In genomic region chr2:163660103-163660701, GRCm38 (mm10) we compare ENCODE assay signal across 11 mouse cellular contexts. TPM values are rescaled to one million over a fixed set of nuclear protein-coding genes. Genes with fewer than 3 reads are reported as not detected.
DNase-seq lines count a peak whose midpoint lies in the region; ATAC-seq and TF ChIP-seq lines count a peak whose summit lies in the region.
"Had no signal": no experiment of that assay in that cellular context is flagged by ENCODE, and none has a peak within 500 bp of the region (broad histone marks: within the 10 kb centered on the region; RNA-seq: fewer than 3 reads in every experiment).

No protein-coding gene starts in this region.

- peak overlapping the region; percentile 50 for H3K9ac ChIP-seq in heart, embryonic 16.5 days (ENCODE audit: low read length)
- 0 out of 2 replicates have a peak overlapping the region, but pooled peaks have one; percentile 0 for H3K9ac ChIP-seq in liver, embryonic 15.5 days

- no peak for TF ChIP-seq CTCF in bone marrow macrophage, adult 2 months (IDR thresholded peaks at IDR 0.05; ENCODE audit: low read depth, low read length)

- no peak for DNase-seq in heart, adult 9 months (ENCODE audit: low spot score in 2 of 2)
- DNase-seq in lung, adult 18-20 months: no peak
- DNase-seq in lung, postnatal 4 days: no peak
- DNase-seq: cerebellum, postnatal 36 days; gastrocnemius, postnatal 25 days had no signal

- 60% methylated on average over 5 of the region's 5 CpGs for WGBS in heart, embryonic 16.5 days
- WGBS in liver, embryonic 15.5 days (ENCODE audit: insufficient replicate concordance): 40% methylated on average over 5 of the region's 5 CpGs

- H3K27ac ChIP-seq in heart, embryonic 16.5 days (ENCODE audit: low read length): peak overlapping the region; percentile 48
- H3K27ac ChIP-seq in bone marrow macrophage, adult 2 months (ENCODE audit: insufficient read depth, low read depth, low read length): peak overlapping the region; percentile 2; the same call in 1 of the 2 replicates
- peak overlapping the region; percentile 85 for H3K27ac ChIP-seq in liver, embryonic 15.5 days (replicated peaks)

- H3K4me1 ChIP-seq in heart, embryonic 16.5 days (ENCODE audit: control insufficient read depth, insufficient read depth, low read length): peaks cover 42% of the 10 kb centered on the region
- peaks cover 65% of the 10 kb centered on the region for H3K4me1 ChIP-seq in megakaryocyte, embryonic 14.5 days
- H3K4me1 ChIP-seq in bone marrow macrophage, adult 2 months (ENCODE audit: control insufficient read depth, insufficient read depth, low read length): peaks cover 53% of the 10 kb centered on the region
- peaks cover 49% of the 10 kb centered on the region for H3K4me1 ChIP-seq in liver, embryonic 15.5 days (replicated peaks)

- peak overlapping the region; percentile 72 for H3K4me2 ChIP-seq in heart, embryonic 16.5 days (ENCODE audit: low read depth, low read length)
- peak overlapping the region; percentile 88 for H3K4me2 ChIP-seq in liver, embryonic 15.5 days

- H3K36me3 ChIP-seq in heart, embryonic 16.5 days (ENCODE audit: control insufficient read depth, insufficient read depth): no peaks in the 10 kb centered on the region
- H3K36me3 ChIP-seq in megakaryocyte, embryonic 14.5 days (replicated peaks; ENCODE audit: low read length): peaks cover 12% of the 10 kb centered on the region
- 0 out of 2 replicates have a peak, but pooled peaks cover 4% of the 10 kb centered on the region for H3K36me3 ChIP-seq in liver, embryonic 15.5 days (replicated peaks)

- 0 out of 2 replicates have a peak overlapping the region, but pooled peaks have one; percentile 4 for H3K4me3 ChIP-seq in heart, embryonic 16.5 days (ENCODE audit: low read length)
- peak overlapping the region; percentile 74 for H3K4me3 ChIP-seq in megakaryocyte, embryonic 14.5 days (replicated peaks)
- H3K4me3 ChIP-seq in bone marrow macrophage, adult 2 months (ENCODE audit: insufficient read depth, low read length): no peak overlapping the region
- no peak overlapping the region for H3K4me3 ChIP-seq in liver, embryonic 15.5 days (replicated peaks)

- ATAC-seq in heart, embryonic 16.5 days (replicated peaks; ENCODE audit: extremely low read depth, insufficient read depth, low FRiP score): no peak
- ATAC-seq in megakaryocyte, adult 5-6 weeks (ENCODE audit: poor library complexity, severe bottlenecking): no peak
- ATAC-seq in liver, embryonic 15.5 days (ENCODE audit: insufficient read depth): no peak
- ATAC-seq: intestine, postnatal 0 days had no signal

- H3K9me3 ChIP-seq in heart, embryonic 16.5 days (replicated peaks; ENCODE audit: control insufficient read depth, low read length): no peaks in the 10 kb centered on the region
- no peaks in the 10 kb centered on the region for H3K9me3 ChIP-seq in megakaryocyte, embryonic 14.5 days
- H3K9me3 ChIP-seq in liver, embryonic 15.5 days (replicated peaks): no peaks in the 10 kb centered on the region

- TF ChIP-seq POLR2A in bone marrow macrophage, adult 2 months (IDR thresholded peaks at IDR 0.05; ENCODE audit: borderline replicate concordance, low read depth, low read length): no peak

- H3K27me3 ChIP-seq in heart, embryonic 16.5 days (ENCODE audit: control insufficient read depth, insufficient read depth, low read length): no peaks in the 10 kb centered on the region
- no peaks in the 10 kb centered on the region for H3K27me3 ChIP-seq in megakaryocyte, embryonic 14.5 days (replicated peaks)
- H3K27me3 ChIP-seq in liver, embryonic 15.5 days: no peaks in the 10 kb centered on the region

RNA-seq across cellular contexts. Expression of gene Pkig, which starts 2.0 kb away (rescaled TPM):
- polyA plus RNA-seq in heart, embryonic 16.5 days (2015; fragmentation: Nextera tagmentation; extraction: Ambion mirVana): 374 and 420 TPM in 2 replicates
- polyA plus RNA-seq in megakaryocyte, embryonic 14.5 days (2012; ENCODE audit: insufficient read depth, low replicate concordance): 348 and 581 TPM in 2 replicates
- total RNA-seq in megakaryocyte, adult 5-6 weeks (2015): 47.7 and 50.9 TPM in 2 replicates
- 36.8 and 55.2 TPM in 2 replicates for total RNA-seq in megakaryocyte, adult 5-6 weeks (2017)
- polyA plus RNA-seq in bone marrow macrophage, adult 2 months (2012; ENCODE audit: insufficient read depth, insufficient read length, missing spikeins): 83.8 and 87.8 TPM in 2 replicates
- polyA plus RNA-seq in liver, embryonic 15.5 days (2015; fragmentation: Nextera tagmentation; extraction: Ambion mirVana): 93.3 and 95.5 TPM in 2 replicates

RNA-seq across cellular contexts. Expression of gene Serinc3, which starts 15.3 kb away (rescaled TPM):
- 56.1 and 71.3 TPM in 2 replicates for polyA plus RNA-seq in heart, embryonic 16.5 days (2015; fragmentation: Nextera tagmentation; extraction: Ambion mirVana)
- 8.6 and 31.2 TPM in 2 replicates for polyA plus RNA-seq in megakaryocyte, embryonic 14.5 days (2012; ENCODE audit: insufficient read depth, low replicate concordance)
- 797 and 809 TPM in 2 replicates for total RNA-seq in megakaryocyte, adult 5-6 weeks (2015)
- 623 and 641 TPM in 2 replicates for total RNA-seq in megakaryocyte, adult 5-6 weeks (2017)
- 1,486 and 1,613 TPM in 2 replicates for polyA plus RNA-seq in bone marrow macrophage, adult 2 months (2012; ENCODE audit: insufficient read depth, insufficient read length, missing spikeins)
- 126 and 129 TPM in 2 replicates for polyA plus RNA-seq in liver, embryonic 15.5 days (2015; fragmentation: Nextera tagmentation; extraction: Ambion mirVana)

RNA-seq across cellular contexts. Expression of gene Ttpal, which starts 58.1 kb away (rescaled TPM):
- 18.6 and 19.0 TPM in 2 replicates for polyA plus RNA-seq in heart, embryonic 16.5 days (2015; fragmentation: Nextera tagmentation; extraction: Ambion mirVana)
- 5.6 and 12.6 TPM in 2 replicates for polyA plus RNA-seq in megakaryocyte, embryonic 14.5 days (2012; ENCODE audit: insufficient read depth, low replicate concordance)
- total RNA-seq in megakaryocyte, adult 5-6 weeks (2015): 12.6 and 16.6 TPM in 2 replicates
- total RNA-seq in megakaryocyte, adult 5-6 weeks (2017): 8.8 and 14.4 TPM in 2 replicates
- 8.5 and 13.2 TPM in 2 replicates for polyA plus RNA-seq in bone marrow macrophage, adult 2 months (2012; ENCODE audit: insufficient read depth, insufficient read length, missing spikeins)
- polyA plus RNA-seq in liver, embryonic 15.5 days (2015; fragmentation: Nextera tagmentation; extraction: Ambion mirVana): 8.5 and 10.4 TPM in 2 replicates

Comparison
In these comparisons a context has a peak if more than half of its experiments do, and no peak if none do; other contexts are left out.
1. H3K27ac ChIP-seq: peak in every context shown above with its lines; median percentile 85 in liver, embryonic 15.5 days; 48 in heart, embryonic 16.5 days; 2 in bone marrow macrophage, adult 2 months.
2. H3K4me3 ChIP-seq: peak in heart, embryonic 16.5 days (single experiment) and megakaryocyte, embryonic 14.5 days (single experiment); none in bone marrow macrophage, adult 2 months (single experiment) and liver, embryonic 15.5 days (single experiment).
3. RNA of gene Serinc3, which starts 15.3 kb away (polyA plus RNA-seq): 1,486 to 1,613 TPM in bone marrow macrophage, adult 2 months; 126 to 129 TPM in liver, embryonic 15.5 days, 56.1 to 71.3 TPM in heart, embryonic 16.5 days and 8.6 to 31.2 TPM in megakaryocyte, embryonic 14.5 days; every median in the first group is over 10 times any median in the second.